Mouse (Mus musculus) neural tube, embryonic 10.5 days (tissue): ENCODE results near the gene Dixdc1.
"Not testable (repeated sequence)": the region's sequence is repeated elsewhere in the genome, so short reads cannot be mapped to it uniquely, and the experiment has no call there.

Source experiments
- DNase-seq: peaks from one replicate; pipeline ENCODE4 v3.0.0-alpha.2; 2017; ENCODE audit warnings: low spot score; ENCODE audit errors: extremely low spot score

The Dixdc1 gene

DNA sequence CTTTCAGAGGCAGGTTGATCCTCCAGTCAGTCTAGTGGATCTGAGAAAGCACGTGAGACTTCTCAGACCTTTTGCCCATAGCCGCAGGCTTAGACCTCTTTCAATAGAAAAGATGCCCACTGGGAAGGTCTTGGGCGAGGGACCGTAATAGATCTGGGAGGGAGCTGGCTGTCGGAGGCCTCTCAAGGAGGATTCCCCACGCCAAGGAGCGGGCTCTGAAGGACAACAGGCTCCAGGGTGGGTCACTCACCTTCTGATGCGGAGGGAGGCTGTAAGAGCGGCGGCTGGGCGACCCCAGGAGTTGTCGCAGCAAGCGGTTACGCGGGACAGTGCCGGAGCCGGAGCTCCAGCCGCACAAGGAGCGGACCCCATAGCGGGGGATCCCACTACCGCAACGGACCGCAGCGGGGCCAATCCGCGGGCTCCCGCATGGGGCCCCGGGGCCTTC lies 80.4 kb downstream of the Dixdc1 start:
- no peak for DNase-seq

DNA sequence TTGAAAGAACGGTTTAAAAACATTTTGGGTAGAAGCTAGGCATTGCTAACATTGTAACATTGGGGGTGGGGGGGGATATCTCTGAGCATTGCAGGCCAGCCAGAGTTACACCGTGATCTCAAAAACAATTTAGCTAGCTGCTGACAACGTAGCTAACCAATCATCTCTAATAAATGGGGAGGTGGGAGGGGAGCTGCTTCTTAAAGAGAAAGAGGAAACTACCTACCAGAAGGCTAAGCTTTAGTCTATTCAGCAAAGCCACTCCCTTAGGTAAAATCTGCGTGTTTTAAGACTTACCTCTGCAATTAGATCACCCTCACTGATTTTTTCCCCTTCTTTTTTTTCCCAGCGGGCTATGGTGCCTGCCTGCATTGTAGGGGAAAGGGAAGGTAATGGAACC lies 80.9 kb downstream of the Dixdc1 start:
- no peak for DNase-seq

DNA sequence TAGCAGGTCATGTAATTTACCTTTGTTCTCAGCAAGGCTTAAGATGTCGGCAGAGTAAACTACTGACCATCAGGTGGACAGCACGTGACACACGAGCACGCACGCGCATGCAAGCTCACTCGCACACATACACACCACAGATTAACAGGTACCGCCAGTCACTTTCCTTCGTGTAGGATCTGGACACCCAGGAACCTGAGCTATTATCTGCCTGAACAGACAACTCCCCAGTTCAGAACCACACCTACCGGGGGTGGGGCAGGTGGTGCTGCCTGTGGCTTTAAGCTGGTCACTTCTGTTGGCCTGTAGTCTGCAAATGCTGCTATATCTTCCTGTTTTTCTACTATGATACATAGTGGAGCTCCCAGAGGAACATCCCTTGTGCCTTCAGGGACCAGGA lies 88.8 kb downstream of the Dixdc1 start:
- no peak for DNase-seq

DNA sequence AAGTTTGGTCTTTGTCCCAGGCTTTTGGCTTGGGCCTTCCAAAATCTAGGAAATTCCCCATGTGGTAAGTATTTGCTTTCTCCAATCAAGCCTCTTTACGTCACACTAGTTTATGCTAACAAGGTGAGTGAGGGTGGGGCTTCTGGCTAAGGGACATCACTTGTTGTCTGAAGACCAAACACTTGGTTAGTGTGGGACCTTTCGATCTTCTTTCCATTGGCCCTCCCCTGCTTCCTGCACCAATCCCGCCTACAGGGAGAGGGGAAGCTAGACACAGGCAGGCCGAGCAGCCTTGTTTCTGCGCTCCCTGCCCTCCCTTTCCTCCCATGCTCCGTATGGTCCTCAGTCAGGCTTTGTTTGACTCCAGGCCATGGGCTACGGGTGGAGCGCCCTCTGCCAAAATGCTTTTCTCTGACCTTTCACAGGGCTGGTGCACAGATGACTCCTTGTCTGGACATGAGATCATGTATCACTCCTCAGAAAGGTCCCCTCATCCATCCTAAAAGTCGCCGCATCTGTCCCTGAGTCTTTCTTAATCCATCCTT lies 92.4 kb downstream of the Dixdc1 start:
- DNase-seq = no peak

DNA sequence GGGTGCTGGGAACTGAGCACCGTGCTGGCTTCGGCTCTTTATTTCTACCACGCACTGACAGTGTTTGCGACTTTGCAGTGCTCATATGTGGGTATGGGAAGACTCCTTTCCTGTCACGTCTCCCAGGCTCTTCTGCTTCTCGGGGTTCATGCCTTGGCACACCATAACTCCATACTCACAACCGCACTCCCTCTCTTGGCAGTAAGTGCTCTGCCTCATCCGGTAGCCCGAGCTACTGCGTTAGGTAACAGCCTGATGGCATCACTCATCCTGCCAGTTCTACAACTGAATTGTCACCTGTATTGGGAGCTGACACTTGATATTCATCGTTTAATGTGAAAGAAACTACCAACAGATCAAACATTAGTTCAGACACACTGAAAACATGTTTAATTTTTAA lies 105.0 kb downstream of the Dixdc1 start:
- DNase-seq = no peak

DNA sequence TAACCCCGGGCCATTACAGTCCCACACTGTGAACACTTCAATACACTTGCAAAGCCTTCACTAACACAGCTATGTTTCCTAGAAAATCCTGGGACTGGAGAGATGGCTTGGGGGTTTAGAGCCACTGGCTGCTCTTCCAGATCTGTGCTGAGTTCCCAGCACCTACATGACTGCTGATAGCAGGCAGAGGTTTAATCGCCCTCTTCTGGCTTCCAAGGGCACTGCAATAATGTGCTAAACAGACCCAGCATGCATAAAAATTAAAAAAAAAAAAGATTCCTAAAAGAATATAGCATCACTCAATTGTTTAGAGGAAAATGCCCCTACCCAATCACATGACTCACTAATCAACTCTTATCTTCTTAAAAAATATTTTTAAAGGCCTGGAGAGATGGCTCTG lies 106.3 kb downstream of the Dixdc1 start:
- DNase-seq = no peak

DNA sequence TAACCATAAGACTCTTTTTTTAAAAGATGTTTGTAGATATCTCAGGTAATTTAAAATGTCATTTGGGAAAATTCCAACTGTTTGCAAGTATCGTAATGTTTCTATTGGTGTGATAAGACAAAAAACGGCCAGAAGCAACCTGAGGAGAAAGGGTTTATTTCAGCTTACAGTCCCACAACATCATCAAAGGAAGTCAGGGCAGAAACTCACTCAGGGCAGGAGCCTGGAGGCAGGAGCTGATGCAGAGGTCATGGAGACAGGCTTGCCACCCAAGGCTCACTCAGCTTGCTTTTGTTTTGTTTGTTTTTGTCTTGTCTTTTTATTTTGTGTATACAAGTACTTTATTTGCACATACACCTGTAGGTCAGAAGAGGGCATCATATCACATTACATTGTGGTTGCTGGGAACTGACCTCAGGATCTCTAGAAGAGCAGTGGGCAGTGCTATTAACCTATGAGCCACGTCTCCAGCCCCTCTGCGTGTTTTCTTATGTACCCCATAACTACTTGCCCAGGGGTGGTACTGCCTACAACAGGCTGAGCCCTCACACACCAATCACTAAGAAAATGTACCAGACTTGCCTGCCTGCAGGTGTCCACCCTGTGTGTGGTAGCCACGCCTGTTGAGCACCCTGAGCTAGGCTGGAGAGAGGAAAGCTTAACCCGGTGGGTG lies 107.2 kb downstream of the Dixdc1 start:
- DNase-seq = no peak

DNA sequence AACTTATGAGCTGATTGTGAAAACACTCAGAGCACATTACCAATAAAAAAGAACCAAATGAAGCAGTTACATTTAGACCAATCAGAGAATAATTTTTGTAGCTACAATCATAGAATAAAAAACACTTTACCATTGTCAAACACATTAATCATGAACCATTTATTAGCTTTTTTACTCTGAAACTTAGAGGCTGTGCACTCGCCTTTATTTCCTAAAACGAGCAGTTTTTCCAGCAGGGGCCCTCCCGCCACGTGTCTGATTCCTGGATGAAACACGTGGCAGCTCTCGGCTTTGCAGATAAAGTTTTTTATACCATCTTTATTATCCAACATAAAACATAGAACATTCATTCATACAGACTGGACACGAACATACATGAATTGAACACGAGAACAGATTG lies 108.4 kb downstream of the Dixdc1 start:
- not testable (repeated sequence) for DNase-seq

DNA sequence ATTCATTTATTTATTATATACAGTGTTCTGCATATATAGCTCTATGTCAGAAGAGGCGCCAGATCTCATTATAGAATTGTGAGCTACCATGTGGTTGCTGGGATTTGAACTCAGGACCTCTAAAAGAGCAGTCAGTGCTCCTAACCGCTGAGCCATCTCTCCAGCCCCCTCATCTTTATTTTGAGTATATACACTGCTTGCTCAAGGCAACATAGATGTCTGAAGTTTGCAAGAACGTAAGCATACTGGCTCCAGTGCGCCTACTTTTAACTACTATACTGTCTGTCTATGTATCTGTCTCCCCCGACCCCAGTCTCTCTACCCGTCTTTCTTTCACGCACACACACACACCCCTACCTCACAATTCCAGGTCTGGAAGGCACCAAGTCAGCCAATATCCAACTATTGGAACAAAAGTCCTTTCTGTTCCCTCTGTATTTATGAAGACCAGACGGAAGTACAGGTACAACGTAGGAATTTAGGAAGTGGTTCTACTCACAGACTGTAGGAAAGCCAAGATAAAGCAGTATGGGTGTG lies 121.5 kb downstream of the Dixdc1 start:
- no peak for DNase-seq

DNA sequence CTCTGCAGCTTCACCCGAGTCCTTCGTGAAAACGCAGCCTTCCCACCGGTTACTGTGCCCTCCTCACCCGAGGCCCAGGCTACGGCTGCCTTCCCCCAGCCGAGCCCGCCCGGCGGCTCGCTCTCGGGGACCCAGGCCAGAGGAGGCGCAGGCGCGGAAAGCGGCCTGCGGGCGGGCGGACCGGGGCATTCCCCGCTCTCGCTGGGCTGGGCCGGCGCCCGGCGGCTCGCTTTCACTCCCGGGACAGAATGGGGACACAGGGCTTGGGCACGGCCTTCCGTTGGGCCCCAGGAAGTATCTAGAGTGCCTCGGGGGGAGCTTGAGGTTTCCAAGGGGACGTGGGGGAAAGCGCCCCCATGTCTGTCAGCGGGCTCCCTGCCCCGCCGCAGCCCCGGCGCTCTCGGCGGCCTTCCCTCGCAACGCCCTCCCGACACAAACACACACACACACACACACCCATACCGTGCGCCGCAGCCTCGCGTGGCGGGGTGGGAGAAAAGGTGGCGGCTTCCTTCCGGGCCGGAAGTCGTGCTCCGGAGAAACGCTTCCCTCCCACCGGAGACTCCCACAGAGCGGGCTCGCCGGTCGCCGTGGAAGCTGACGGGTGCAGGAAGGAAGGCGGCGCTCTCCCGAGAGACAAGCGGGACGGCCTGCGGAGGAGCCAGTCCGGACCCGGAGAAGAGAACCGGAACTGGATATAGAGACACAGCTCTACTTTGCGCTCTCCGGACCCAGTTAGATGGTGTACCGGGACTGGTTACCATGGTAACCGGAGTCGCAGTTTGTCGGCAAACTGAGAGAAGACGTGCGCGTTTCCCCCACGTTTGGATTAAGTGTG lies 122.3 kb downstream of the Dixdc1 start, which contains the start of the genes Pih1d2 and Nkapd1:
TSS of gene Pih1d2 (plus strand) at position 556 of the 838 bp plus-strand sequence.
TSS of gene Nkapd1 (minus strand) at position 699 of the 838 bp plus-strand sequence.
- peak; percentile 89 for DNase-seq

DNA sequence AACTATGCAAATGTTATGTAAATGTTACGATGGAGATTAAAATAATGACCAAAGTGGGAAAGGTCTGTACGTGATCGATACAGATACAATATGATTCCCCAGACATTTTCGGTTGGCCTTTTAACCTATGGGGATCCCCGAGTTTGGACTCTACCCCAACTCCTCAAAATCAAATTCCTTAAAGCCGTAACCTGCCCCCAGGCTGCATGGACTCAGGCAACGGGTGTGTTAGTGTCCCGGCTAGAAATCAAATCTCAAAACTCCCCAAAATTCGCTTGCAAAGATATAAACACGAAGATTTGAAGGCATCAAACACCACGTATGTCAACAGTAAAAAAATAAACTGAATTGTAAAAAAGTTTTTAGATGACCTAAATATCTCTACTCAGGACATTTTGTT lies 123.2 kb downstream of the Dixdc1 start:
- no peak for DNase-seq
